In the genomic region with DNA sequence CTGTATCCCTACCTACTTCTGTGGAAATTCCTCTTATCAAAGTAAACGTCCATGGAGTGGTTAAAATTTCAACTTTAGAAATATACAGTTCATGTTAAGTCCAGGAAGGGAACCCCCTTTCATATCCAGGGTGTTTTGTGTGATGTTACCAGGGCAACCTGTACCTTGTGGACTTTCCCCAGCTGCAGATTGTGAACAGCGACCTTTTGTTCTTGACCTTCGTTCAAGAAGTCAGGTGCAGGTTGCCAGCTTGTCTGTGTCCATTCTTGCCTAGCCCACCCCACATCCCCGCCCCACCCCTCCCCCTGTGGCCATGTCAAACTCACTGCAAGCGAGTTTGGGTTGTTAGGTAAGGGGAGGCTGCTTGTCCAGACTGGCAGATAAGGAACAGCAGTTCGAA, we compare ENCODE assay signal across 12 mouse cellular contexts. TPM values are rescaled to one million over a fixed set of nuclear protein-coding genes. Genes with fewer than 3 reads are reported as not detected.
DNase-seq lines count a peak whose midpoint lies in the region; ATAC-seq and TF ChIP-seq lines count a peak whose summit lies in the region.
"Had no signal": no experiment of that assay in that cellular context is flagged by ENCODE, and none has a peak within 500 bp of the region (broad histone marks: within the 10 kb centered on the region; RNA-seq: fewer than 3 reads in every experiment).

No protein-coding gene starts in this region.

- no peak overlapping the region for H3K9ac ChIP-seq in heart, embryonic 13.5 days
- no peak overlapping the region for H3K9ac ChIP-seq in limb, embryonic 12.5 days (replicated peaks)
- H3K9ac ChIP-seq in forebrain, postnatal 0 days, result no peak overlapping the region
- H3K9ac ChIP-seq: hindbrain, embryonic 13.5 days had no signal

- no peak for TF ChIP-seq POLR2A in cerebellum, adult 2 months (IDR thresholded peaks at IDR 0.05; ENCODE audit: borderline replicate concordance, insufficient read depth, low read length)

- ATAC-seq in heart, embryonic 13.5 days (ENCODE audit: extremely low read depth, insufficient number of reproducible peaks, low FRiP score, low TSS enrichment), result no peak
- ATAC-seq in limb, embryonic 12.5 days (ENCODE audit: insufficient number of reproducible peaks, insufficient read depth, low FRiP score, low TSS enrichment, low read depth), result no peak
- no peak for ATAC-seq in forebrain, postnatal 0 days
- ATAC-seq: activated CD4-positive, CD25-positive, alpha-beta regulatory T cell, adult 4 months had no signal

- DNase-seq in heart, adult 8-10 months (ENCODE audit: low spot score), result no peak
- peak; percentile 57 for DNase-seq in ES-CJ7 (ENCODE audit: low read depth, low spot score)
- peak; percentile 8 for DNase-seq in lung, postnatal 14 days
- DNase-seq in forebrain, postnatal 0 days, result no peak
- DNase-seq in cerebellum, adult 2 months, result no peak
- DNase-seq in right cerebral cortex, postnatal 25 days, result no peak
- DNase-seq: cerebellum, postnatal 36 days; right cerebral cortex, adult 18-20 months had no signal

- 19% methylated on average over 6 of the region's 6 CpGs for WGBS in heart, embryonic 13.5 days
- 49% methylated on average over 6 of the region's 6 CpGs for WGBS in limb, embryonic 12.5 days
- 46% methylated on average over 6 of the region's 6 CpGs for WGBS in forebrain, postnatal 0 days
- 50% methylated on average over 6 of the region's 6 CpGs for WGBS in cerebellum, adult 2 months

- H3K36me3 ChIP-seq in heart, embryonic 13.5 days, result peaks cover 30% of the 10 kb centered on the region
- H3K36me3 ChIP-seq in limb, embryonic 12.5 days, result peaks cover 9% of the 10 kb centered on the region; the same call in 1 of the 2 replicates
- no peaks in the 10 kb centered on the region for H3K36me3 ChIP-seq in forebrain, postnatal 0 days (ENCODE audit: insufficient read depth)
- H3K36me3 ChIP-seq: hindbrain, embryonic 13.5 days had no signal

- H3K9me3 ChIP-seq in heart, embryonic 13.5 days, result no peaks in the 10 kb centered on the region
- H3K9me3 ChIP-seq in limb, embryonic 12.5 days, result no peaks in the 10 kb centered on the region
- no peaks in the 10 kb centered on the region for H3K9me3 ChIP-seq in forebrain, postnatal 0 days (ENCODE audit: low read length)
- H3K9me3 ChIP-seq: hindbrain, embryonic 13.5 days had no signal

- no peak overlapping the region for H3K4me2 ChIP-seq in heart, embryonic 13.5 days
- H3K4me2 ChIP-seq in limb, embryonic 12.5 days, result no peak overlapping the region
- H3K4me2 ChIP-seq in forebrain, postnatal 0 days (ENCODE audit: low read depth), result no peak overlapping the region
- H3K4me2 ChIP-seq: hindbrain, embryonic 13.5 days had no signal

- TF ChIP-seq CTCF in forebrain, postnatal 0 days (IDR thresholded peaks at IDR 0.05; ENCODE audit: low read depth), result no peak
- no peak for TF ChIP-seq CTCF in cerebellum, adult 2 months (IDR thresholded peaks at IDR 0.05; ENCODE audit: borderline replicate concordance, insufficient read depth, low read depth, low read length)

- H3K4me1 ChIP-seq in heart, embryonic 13.5 days, result peaks cover 28% of the 10 kb centered on the region
- peaks cover 20% of the 10 kb centered on the region for H3K4me1 ChIP-seq in limb, embryonic 12.5 days (replicated peaks)
- peaks cover 4% of the 10 kb centered on the region; the same call in 1 of the 2 replicates for H3K4me1 ChIP-seq in forebrain, postnatal 0 days (ENCODE audit: insufficient read depth)
- no peaks in the 10 kb centered on the region for H3K4me1 ChIP-seq in cerebellum, adult 2 months (ENCODE audit: control insufficient read depth, insufficient read depth, low read length)

- peak overlapping the region; percentile 30; the same call in 1 of the 2 replicates for H3K27ac ChIP-seq in heart, embryonic 13.5 days (replicated peaks)
- H3K27ac ChIP-seq in limb, embryonic 12.5 days, result 0 out of 2 replicates have a peak overlapping the region, but pooled peaks have one; percentile 13
- no peak overlapping the region for H3K27ac ChIP-seq in forebrain, postnatal 0 days (ENCODE audit: low read depth, low read length)
- H3K27ac ChIP-seq in cerebellum, adult 2 months (ENCODE audit: insufficient read depth, low read length), result no peak overlapping the region
- H3K27ac ChIP-seq: hindbrain, embryonic 13.5 days had no signal

- no peaks in the 10 kb centered on the region for H3K27me3 ChIP-seq in heart, embryonic 13.5 days (replicated peaks)
- H3K27me3 ChIP-seq in limb, embryonic 12.5 days, result no peaks in the 10 kb centered on the region
- no peaks in the 10 kb centered on the region for H3K27me3 ChIP-seq in forebrain, postnatal 0 days (ENCODE audit: insufficient read depth, low read length)
- H3K27me3 ChIP-seq in cerebellum, adult 2 months (ENCODE audit: control insufficient read depth, insufficient read depth, low read length), result no peaks in the 10 kb centered on the region
- H3K27me3 ChIP-seq: hindbrain, embryonic 13.5 days had no signal

- no peak overlapping the region for H3K4me3 ChIP-seq in heart, embryonic 13.5 days
- no peak overlapping the region for H3K4me3 ChIP-seq in limb, embryonic 12.5 days (replicated peaks)
- H3K4me3 ChIP-seq in forebrain, postnatal 0 days (ENCODE audit: low read depth, low read length), result no peak overlapping the region
- H3K4me3 ChIP-seq in cerebellum, adult 2 months (replicated peaks; ENCODE audit: insufficient read depth, low read depth, low read length), result no peak overlapping the region
- H3K4me3 ChIP-seq: hindbrain, embryonic 13.5 days had no signal

RNA-seq across cellular contexts. Expression of gene Syde2, which starts 39.4 kb away (rescaled TPM):
- 4.8 and 5.4 TPM in 2 replicates for polyA plus RNA-seq in heart, embryonic 13.5 days (2015; fragmentation: Nextera tagmentation; extraction: Ambion mirVana)
- total RNA-seq in heart, adult 8-10 months (2022), result 10 to 100 TPM; 16.7 to 21.8 (median 19.0) TPM
- 2.5 and 3.3 TPM in 2 replicates for polyA plus RNA-seq in limb, embryonic 12.5 days (2016; fragmentation: Nextera tagmentation; extraction: Ambion mirVana)
- total RNA-seq in forebrain, postnatal 0 days (2014; rRNA removed), result 5.1 and 5.7 TPM in 2 replicates
- 0.34 and 0.45 TPM in 2 replicates for polyA plus RNA-seq in forebrain, postnatal 0 days (2015; fragmentation: Nextera tagmentation; extraction: Ambion mirVana)
- 1.2 and 1.3 TPM in 2 replicates for polyA plus RNA-seq in cerebellum, adult 2 months (2012; rRNA removed)
- polyA plus RNA-seq: activated CD4-positive, CD25-positive, alpha-beta regulatory T cell, adult 4 months had no signal

Comparison
In these comparisons a context has a peak if more than half of its experiments do, and no peak if none do; other contexts are left out.
1. H3K27ac ChIP-seq: peak in heart, embryonic 13.5 days (single experiment) and limb, embryonic 12.5 days (single experiment); none in forebrain, postnatal 0 days (single experiment) and cerebellum, adult 2 months (single experiment).
2. DNase-seq: peak in ES-CJ7 (single experiment) and lung, postnatal 14 days (single experiment); none in heart, adult 8-10 months (single experiment), forebrain, postnatal 0 days (single experiment), cerebellum, adult 2 months (0 of 2) and right cerebral cortex, postnatal 25 days (single experiment).